Mouse (Mus musculus): ENCODE results near the gene Slc46a2. TPM values are rescaled to one million over a fixed set of nuclear protein-coding genes. Genes with fewer than 3 reads are reported as not detected.

The Slc46a2 gene
- polyA plus RNA-seq, 1 experiment: not detected

GRCm38 (mm10) chr4:59892731-59893130 lies 22.1 kb downstream of the Slc46a2 start:
- WGBS: 92% methylated on average over 5 of the region's 5 CpGs
- DNase-seq (ENCODE audit: low read depth, low spot score): no peak

- WGBS: 93% methylated on average over 10 of the region's 10 CpGs
- no peak for DNase-seq (ENCODE audit: low read depth, low spot score)
Observed at GRCm38 (mm10) chr4:59891723-59892416, 23.0 kb downstream of the Slc46a2 start.

- no peak for DNase-seq (ENCODE audit: low read depth, low spot score)
- 89% methylated on average over 6 of the region's 6 CpGs for WGBS
Observed at GRCm38 (mm10) chr4:59890086-59890600, 24.7 kb downstream of the Slc46a2 start.

- DNase-seq (ENCODE audit: low read depth, low spot score): no peak
- WGBS: 71% methylated on average over 5 of the region's 5 CpGs
Observed at GRCm38 (mm10) chr4:59888014-59888413, 26.8 kb downstream of the Slc46a2 start.

GRCm38 (mm10) chr4:59887011-59887410 lies 27.8 kb downstream of the Slc46a2 start:
- 86% methylated on average over 5 of the region's 5 CpGs for WGBS
- no peak for DNase-seq (ENCODE audit: low read depth, low spot score)

- 80% methylated on average over 6 of the region's 6 CpGs for WGBS
- no peak for DNase-seq (ENCODE audit: low read depth, low spot score)
Observed at GRCm38 (mm10) chr4:59886281-59886680, 28.6 kb downstream of the Slc46a2 start.

GRCm38 (mm10) chr4:59884136-59884696 lies 30.6 kb downstream of the Slc46a2 start:
- no peak for DNase-seq (ENCODE audit: low read depth, low spot score)
- 50% methylated on average over 6 of the region's 6 CpGs for WGBS

GRCm38 (mm10) chr4:59881210-59881609 lies 33.6 kb downstream of the Slc46a2 start:
- no peak for DNase-seq (ENCODE audit: low read depth, low spot score)
- WGBS: 42% methylated on average over 2 of the region's 2 CpGs

GRCm38 (mm10) chr4:59880725-59881124 lies 34.1 kb downstream of the Slc46a2 start:
- 76% methylated on average over 5 of the region's 5 CpGs for WGBS

GRCm38 (mm10) chr4:59879444-59879843 lies 35.4 kb downstream of the Slc46a2 start:
- WGBS: 57% methylated on average over 3 of the region's 3 CpGs

More at GRCm38 (mm10) chr4:59880725-59881124, 34.1 kb downstream of the Slc46a2 start:
- no peak for DNase-seq (ENCODE audit: low read depth, low spot score)

GRCm38 (mm10) chr4:59878595-59878994 lies 36.3 kb downstream of the Slc46a2 start:
- DNase-seq (ENCODE audit: low read depth, low spot score): no peak
- WGBS: 54% methylated on average over 8 of the region's 8 CpGs

More at GRCm38 (mm10) chr4:59879444-59879843, 35.4 kb downstream of the Slc46a2 start:
- no peak for DNase-seq (ENCODE audit: low read depth, low spot score)

- WGBS: 52% methylated on average over 2 of the region's 2 CpGs
- no peak for DNase-seq (ENCODE audit: low read depth, low spot score)
Observed at GRCm38 (mm10) chr4:59877025-59877424, 37.8 kb downstream of the Slc46a2 start.

GRCm38 (mm10) chr4:59876570-59876969 lies 38.3 kb downstream of the Slc46a2 start:
- no peak for DNase-seq (ENCODE audit: low read depth, low spot score)
- WGBS: 71% methylated on average over 6 of the region's 6 CpGs

- WGBS: 50% methylated on average over 5 of the region's 5 CpGs
Observed at GRCm38 (mm10) chr4:59873830-59874229, 41.0 kb downstream of the Slc46a2 start.

GRCm38 (mm10) chr4:59873240-59873639 lies 41.6 kb downstream of the Slc46a2 start:
- WGBS: 48% methylated on average over 6 of the region's 6 CpGs
- no peak for DNase-seq (ENCODE audit: low read depth, low spot score)

More at GRCm38 (mm10) chr4:59873830-59874229, 41.0 kb downstream of the Slc46a2 start:
- no peak for DNase-seq (ENCODE audit: low read depth, low spot score)

- 58% methylated on average over 9 of the region's 9 CpGs for WGBS
- peak; percentile 56 for DNase-seq (ENCODE audit: low read depth, low spot score)
Observed at GRCm38 (mm10) chr4:59870859-59871591, 43.8 kb downstream of the Slc46a2 start.

- WGBS: 39% methylated on average over 6 of the region's 6 CpGs
- no peak for DNase-seq (ENCODE audit: low read depth, low spot score)
Observed at GRCm38 (mm10) chr4:59870433-59870832, 44.4 kb downstream of the Slc46a2 start.

- WGBS: 35% methylated on average over 6 of the region's 6 CpGs
Observed at GRCm38 (mm10) chr4:59869488-59870057, 45.3 kb downstream of the Slc46a2 start.

GRCm38 (mm10) chr4:59868086-59868485 lies 46.8 kb downstream of the Slc46a2 start:
- whole genome bisulfite sequencing: 91% methylated on average over 11 of the region's 11 CpGs

More at GRCm38 (mm10) chr4:59869488-59870057, 45.3 kb downstream of the Slc46a2 start:
- no peak for DNase-seq (ENCODE audit: low read depth, low spot score)

GRCm38 (mm10) chr4:59863869-59864268 lies 51.0 kb downstream of the Slc46a2 start:
- no peak for DNase-seq (ENCODE audit: low read depth, low spot score)
- WGBS: 74% methylated on average over 6 of the region's 6 CpGs

More at GRCm38 (mm10) chr4:59868086-59868485, 46.8 kb downstream of the Slc46a2 start:
- no peak for DNase-seq (ENCODE audit: low read depth, low spot score)

All from large intestine, adult 2 months (tissue).